9 mouse cellular contexts compared by ENCODE assay signal in the genomic region with DNA sequence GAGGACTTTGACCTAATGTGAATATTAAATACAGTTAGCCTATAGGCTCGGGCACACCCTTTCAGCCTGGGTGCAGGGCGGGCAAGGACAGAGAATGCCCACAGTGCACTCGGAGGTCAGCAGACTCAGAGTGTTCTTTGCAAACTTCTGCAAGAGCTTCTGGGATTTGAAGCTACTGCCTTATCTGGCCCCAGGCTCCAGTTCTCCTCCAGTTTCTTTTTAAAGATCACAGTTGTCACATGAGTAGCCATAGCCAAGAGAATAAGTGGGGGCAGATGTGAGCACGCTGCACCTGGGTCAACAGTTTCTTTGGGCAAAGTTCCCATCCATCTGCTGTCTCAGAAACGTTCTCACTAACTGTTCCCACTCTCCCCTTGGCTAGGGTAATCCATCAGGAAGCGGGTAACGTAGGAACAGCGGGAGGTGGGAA.
DNase-seq lines count a peak whose midpoint lies in the region; ATAC-seq lines count a peak whose summit lies in the region.
"Had no signal": no experiment of that assay in that cellular context is flagged by ENCODE, and none has a peak within 500 bp of the region (broad histone marks: within the 10 kb centered on the region; RNA-seq: fewer than 3 reads in every experiment).

No protein-coding gene starts in this region.

- peaks cover 10% of the 10 kb centered on the region for H3K4me1 ChIP-seq in heart, embryonic 15.5 days (replicated peaks)
- H3K4me1 ChIP-seq in stomach, embryonic 16.5 days (ENCODE audit: control insufficient read depth, insufficient read depth, low read length): 0 out of 2 replicates have a peak, but pooled peaks cover 4% of the 10 kb centered on the region
- no peaks in the 10 kb centered on the region for H3K4me1 ChIP-seq in liver, embryonic 12.5 days

- no peak overlapping the region for H3K4me3 ChIP-seq in heart, embryonic 15.5 days
- H3K4me3 ChIP-seq in stomach, embryonic 16.5 days (replicated peaks; ENCODE audit: low read length): no peak overlapping the region
- H3K4me3 ChIP-seq in liver, embryonic 12.5 days: no peak overlapping the region
- H3K4me3 ChIP-seq: megakaryocyte, embryonic 14.5 days had no signal

- ATAC-seq in heart, embryonic 15.5 days (replicated peaks; ENCODE audit: insufficient number of reproducible peaks, insufficient read depth, low FRiP score, low read depth): peak; percentile 47; the same call in 1 of the 2 replicates
- ATAC-seq in stomach, embryonic 16.5 days (ENCODE audit: insufficient read depth, low FRiP score): peak; percentile 66
- no peak for ATAC-seq in liver, embryonic 12.5 days

- no peaks in the 10 kb centered on the region for H3K9me3 ChIP-seq in heart, embryonic 15.5 days (replicated peaks)
- H3K9me3 ChIP-seq in stomach, embryonic 16.5 days (replicated peaks; ENCODE audit: control insufficient read depth, low read length): no peaks in the 10 kb centered on the region
- H3K9me3 ChIP-seq in liver, embryonic 12.5 days (replicated peaks): no peaks in the 10 kb centered on the region
- H3K9me3 ChIP-seq: megakaryocyte, embryonic 14.5 days had no signal

- no peak overlapping the region for H3K9ac ChIP-seq in heart, embryonic 15.5 days
- no peak overlapping the region for H3K9ac ChIP-seq in stomach, embryonic 16.5 days (ENCODE audit: low read length)
- H3K9ac ChIP-seq in liver, embryonic 12.5 days: no peak overlapping the region
- H3K9ac ChIP-seq: lung, embryonic 14.5 days had no signal

- no peaks in the 10 kb centered on the region for H3K36me3 ChIP-seq in heart, embryonic 15.5 days
- H3K36me3 ChIP-seq in stomach, embryonic 16.5 days (ENCODE audit: control insufficient read depth, insufficient read depth, low read length): no peaks in the 10 kb centered on the region
- no peaks in the 10 kb centered on the region for H3K36me3 ChIP-seq in liver, embryonic 12.5 days

- H3K4me2 ChIP-seq in heart, embryonic 15.5 days: no peak overlapping the region
- no peak overlapping the region for H3K4me2 ChIP-seq in stomach, embryonic 16.5 days (ENCODE audit: low read depth, low read length)
- no peak overlapping the region for H3K4me2 ChIP-seq in liver, embryonic 12.5 days
- H3K4me2 ChIP-seq: lung, embryonic 14.5 days had no signal

- no peaks in the 10 kb centered on the region for H3K27me3 ChIP-seq in heart, embryonic 15.5 days
- H3K27me3 ChIP-seq in stomach, embryonic 16.5 days (ENCODE audit: control insufficient read depth, insufficient read depth, low read length): no peaks in the 10 kb centered on the region
- H3K27me3 ChIP-seq in liver, embryonic 12.5 days (replicated peaks): no peaks in the 10 kb centered on the region

- DNase-seq in layer of hippocampus, adult 9-11 months: peak; percentile 62
- DNase-seq in layer of hippocampus, postnatal 10 days (ENCODE audit: low spot score in 2 of 2): no peak
- DNase-seq in fibroblast of lung, adult 2 months (ENCODE audit: low read depth): peak; percentile 59
- DNase-seq in neural tube, embryonic 10.5 days (ENCODE audit: extremely low spot score, low spot score): no peak
- DNase-seq: lung, embryonic 14.5 days had no signal

- H3K27ac ChIP-seq in heart, embryonic 15.5 days: 0 out of 2 replicates have a peak overlapping the region, but pooled peaks have one; percentile 23
- no peak overlapping the region for H3K27ac ChIP-seq in stomach, embryonic 16.5 days (ENCODE audit: low read length)
- H3K27ac ChIP-seq in liver, embryonic 12.5 days: no peak overlapping the region

- WGBS in heart, embryonic 15.5 days: 48% methylated on average over 8 of the region's 8 CpGs
- 46% methylated on average over 8 of the region's 8 CpGs for WGBS in stomach, embryonic 16.5 days
- 66% methylated on average over 8 of the region's 8 CpGs for WGBS in liver, embryonic 12.5 days (ENCODE audit: insufficient replicate concordance)

Comparison
In these comparisons a context has a peak if more than half of its experiments do, and no peak if none do; other contexts are left out.
1. DNase-seq: peak in layer of hippocampus, adult 9-11 months (single experiment) and fibroblast of lung, adult 2 months (single experiment); none in layer of hippocampus, postnatal 10 days (0 of 2) and neural tube, embryonic 10.5 days (single experiment).